Mouse (Mus musculus) lung, embryonic 15.5 days (tissue): ENCODE measurements at regions not wholly inside any gene's neighbourhood (a gene's known extent, or its start where the extent isn't known, plus 50 kb on each side); places are given as distances from the start of the nearest gene placed in this dataset.
A peak's percentile ranks its signal among the peaks of the same experiment; 100 is the strongest.

Experiments
- ATAC-seq: fragments of 200-750 bp; cut with Nextera tagmentation; 2 replicates; pipeline ENCODE4 v1.8.0; 2017; ENCODE audit warnings: moderate number of reproducible peaks, borderline replicate concordance; ENCODE audit not compliant: low FRiP score, low TSS enrichment; ENCODE audit errors: extremely low read depth
- H3K27ac ChIP-seq: fragments of 300-500 bp; sonication (generic); 2 replicates; pipeline ENCODE4 v1.5.1; 2015; ENCODE audit warnings: moderate library complexity, mild to moderate bottlenecking, inconsistent platforms
- H3K27me3 ChIP-seq: fragments of 300-500 bp; sonication (generic); 2 replicates; pipeline ENCODE4 v1.6.1; 2015; ENCODE audit warnings: inconsistent platforms
- H3K36me3 ChIP-seq: fragments of 300-500 bp; sonication (generic); 2 replicates; pipeline ENCODE4 v1.6.1; 2015; ENCODE audit warnings: inconsistent platforms
- H3K4me1 ChIP-seq: fragments of 300-500 bp; sonication (generic); 2 replicates; pipeline ENCODE4 v1.6.1; 2015; ENCODE audit warnings: inconsistent platforms
- H3K4me2 ChIP-seq: fragments of 300-500 bp; sonication (generic); 2 replicates; pipeline ENCODE4 v1.6.1; 2015; ENCODE audit warnings: inconsistent platforms, mild to moderate bottlenecking, moderate library complexity
- H3K4me3 ChIP-seq: fragments of 300-500 bp; sonication (generic); 2 replicates; pipeline ENCODE4 v1.5.1; 2015; ENCODE audit warnings: mild to moderate bottlenecking, inconsistent platforms
- H3K9ac ChIP-seq: fragments of 300-500 bp; sonication (generic); 2 replicates; pipeline ENCODE4 v1.6.1; 2015; ENCODE audit warnings: inconsistent platforms
- H3K9me3 ChIP-seq: fragments of 300-500 bp; sonication (generic); 2 replicates; pipeline ENCODE4 v1.6.1; 2016; ENCODE audit warnings: inconsistent platforms
- WGBS: fragments of 180-500 bp; shearing (Covaris S2); methylation state at CpG from one replicate; pipeline ENCODE4 v1.1.7; 2015; 5-methylcytosine and 5-hydroxymethylcytosine counted together

DNA sequence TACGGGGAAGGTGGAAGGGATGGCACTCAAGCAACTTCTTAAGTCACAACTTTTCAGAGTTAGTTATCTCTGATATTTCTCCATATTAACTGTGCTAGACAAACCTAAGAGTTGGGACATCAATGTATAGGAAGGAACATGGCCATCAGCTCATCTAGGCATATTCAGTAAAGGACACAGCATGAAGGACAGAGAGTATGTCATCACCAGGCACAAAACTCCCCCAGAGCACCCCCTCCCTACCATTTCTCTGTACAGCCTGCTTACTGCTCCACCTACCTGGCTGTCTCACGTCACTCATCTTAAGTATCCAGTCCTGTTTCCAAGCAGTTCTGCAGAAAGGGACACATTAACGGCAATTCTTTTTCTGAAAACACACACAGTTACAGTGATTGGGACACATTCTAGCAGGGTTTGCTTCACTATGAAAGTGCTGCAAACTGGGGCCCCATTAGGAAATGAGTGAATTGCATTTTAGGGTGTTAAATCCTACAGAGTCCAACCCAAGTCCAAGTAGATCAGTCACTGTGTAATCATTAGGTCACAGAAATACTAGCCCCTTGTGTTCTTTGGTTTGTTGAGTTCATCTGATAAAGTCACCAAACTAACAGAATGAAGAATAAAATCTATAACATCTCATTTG lies 180.7 kb upstream of the Thbs1 start:
- ATAC-seq = no peak
- Histone ChIP-seq H3K36me3 (no peaks in the 10 kb centered on the region), H3K4me2 (no peak overlapping the region), H3K9me3 (no peaks in the 10 kb centered on the region), H3K4me1 (peaks cover 9% of the 10 kb centered on the region; the same call in 1 of the 2 replicates), H3K27ac (no peak overlapping the region), H3K4me3 (no peak overlapping the region), H3K27me3 (no peaks in the 10 kb centered on the region), H3K9ac (no peak overlapping the region)
- WGBS = 80% methylated on average over 3 of the region's 3 CpGs

DNA sequence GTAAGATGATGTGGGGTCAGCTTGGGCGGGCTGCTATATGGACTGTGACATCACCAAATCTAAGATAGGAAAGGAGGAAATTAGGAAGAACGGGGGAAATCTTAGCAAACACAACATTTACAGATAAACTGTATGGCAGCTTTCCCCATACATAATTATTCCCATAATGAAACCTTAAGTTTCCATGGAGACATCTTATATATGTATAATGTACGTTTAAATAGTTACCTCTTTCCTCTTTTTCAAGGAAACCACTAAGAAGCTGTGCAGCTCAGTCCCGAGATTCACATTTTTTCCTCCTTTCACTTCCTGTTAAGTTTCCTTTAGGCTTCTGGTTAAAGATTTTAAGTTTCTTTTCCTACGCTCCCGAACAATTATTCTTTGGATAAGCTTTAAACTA lies 175.1 kb upstream of the Thbs1 start:
- no peak for ATAC-seq
- H3K27ac ChIP-seq = no peak overlapping the region
- no peak overlapping the region for H3K4me3 ChIP-seq
- H3K4me1 ChIP-seq = peaks cover 7% of the 10 kb centered on the region; the same call in 1 of the 2 replicates
- H3K9me3 ChIP-seq = no peaks in the 10 kb centered on the region
- H3K4me2 ChIP-seq = no peak overlapping the region
- no peaks in the 10 kb centered on the region for H3K36me3 ChIP-seq
- H3K9ac ChIP-seq = no peak overlapping the region
- H3K27me3 ChIP-seq = no peaks in the 10 kb centered on the region
- 50% methylated on average over 6 of the region's 6 CpGs for WGBS

DNA sequence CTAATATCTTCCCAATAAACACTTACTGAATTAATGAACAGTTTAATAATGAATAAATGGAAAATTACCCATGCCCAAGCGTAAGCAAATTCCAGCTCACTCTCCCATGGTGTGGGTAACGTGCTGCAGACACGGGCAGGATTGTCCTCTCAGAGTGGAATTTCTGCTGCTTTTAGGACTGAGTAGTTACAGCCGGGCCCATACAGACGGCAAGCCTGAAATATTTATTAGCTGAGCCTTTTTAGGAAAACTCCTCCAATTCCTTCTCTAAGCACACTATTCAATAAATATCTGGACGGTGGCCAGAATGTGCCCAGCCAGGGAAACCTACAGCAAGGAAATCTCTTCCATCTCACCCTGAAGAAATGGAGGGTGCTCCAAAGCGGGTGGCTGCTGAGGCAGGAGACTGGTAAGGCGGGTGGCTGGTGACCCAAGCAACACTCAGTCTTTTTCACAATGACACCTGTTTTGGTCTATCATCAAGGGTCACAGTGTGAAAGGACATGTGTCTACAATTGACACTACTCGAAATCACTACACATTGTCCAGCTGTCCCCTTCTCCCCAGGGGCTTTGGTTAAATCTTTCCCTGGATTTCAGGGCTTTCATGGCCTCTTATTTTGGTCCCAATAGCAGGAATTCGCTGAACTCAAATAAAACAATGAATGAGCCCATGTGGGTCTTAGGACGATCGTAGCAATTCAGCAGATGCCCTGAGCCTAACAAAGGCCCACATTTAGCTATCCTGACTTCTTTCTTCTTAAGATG lies 173.2 kb upstream of the Thbs1 start:
- Histone ChIP-seq H3K9ac (no peak overlapping the region), H3K4me1 (peaks cover 9% of the 10 kb centered on the region; the same call in 1 of the 2 replicates), H3K4me3 (no peak overlapping the region), H3K36me3 (no peaks in the 10 kb centered on the region), H3K27me3 (no peaks in the 10 kb centered on the region), H3K27ac (peak overlapping the region; percentile 36; the same call in 1 of the 2 replicates), H3K9me3 (no peaks in the 10 kb centered on the region), H3K4me2 (no peak overlapping the region)
- ATAC-seq = peak; percentile 46; the same call in 1 of the 2 replicates
- 55% methylated on average over 12 of the region's 12 CpGs for WGBS

DNA sequence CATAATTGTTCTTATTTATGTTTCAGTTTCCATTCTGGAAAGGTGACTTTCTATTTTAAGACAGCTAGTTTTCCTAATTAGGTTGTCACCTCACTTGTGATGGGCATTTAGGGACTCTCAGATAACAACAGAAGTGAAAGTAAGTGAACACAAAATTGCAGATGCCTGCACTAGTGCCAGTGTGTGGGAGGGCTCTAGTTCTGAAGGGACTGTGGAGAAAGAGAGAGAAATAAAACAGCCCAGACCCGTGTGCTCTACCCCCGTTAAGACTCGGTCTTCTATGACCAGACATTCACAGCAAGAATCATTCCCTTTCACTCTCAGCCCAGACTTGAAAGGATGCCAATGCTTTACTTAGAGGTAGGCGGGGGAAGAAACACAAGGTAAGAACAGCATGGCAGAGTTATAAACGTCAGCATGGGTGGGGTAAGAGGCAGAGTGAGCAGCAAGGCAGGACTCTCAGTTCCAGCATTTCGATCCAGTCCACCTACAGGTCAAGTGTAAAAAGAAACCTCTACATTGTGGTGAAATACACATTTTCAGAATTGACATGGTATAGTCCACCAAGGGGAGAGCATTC lies 170.1 kb upstream of the Thbs1 start:
- Histone ChIP-seq H3K4me3 (no peak overlapping the region), H3K27ac (no peak overlapping the region), H3K4me2 (no peak overlapping the region), H3K27me3 (no peaks in the 10 kb centered on the region), H3K9me3 (no peaks in the 10 kb centered on the region), H3K36me3 (no peaks in the 10 kb centered on the region), H3K9ac (no peak overlapping the region), H3K4me1 (peaks cover 9% of the 10 kb centered on the region; the same call in 1 of the 2 replicates)
- 43% methylated on average over 6 of the region's 6 CpGs for WGBS
- peak; percentile 27; the same call in 1 of the 2 replicates for ATAC-seq

DNA sequence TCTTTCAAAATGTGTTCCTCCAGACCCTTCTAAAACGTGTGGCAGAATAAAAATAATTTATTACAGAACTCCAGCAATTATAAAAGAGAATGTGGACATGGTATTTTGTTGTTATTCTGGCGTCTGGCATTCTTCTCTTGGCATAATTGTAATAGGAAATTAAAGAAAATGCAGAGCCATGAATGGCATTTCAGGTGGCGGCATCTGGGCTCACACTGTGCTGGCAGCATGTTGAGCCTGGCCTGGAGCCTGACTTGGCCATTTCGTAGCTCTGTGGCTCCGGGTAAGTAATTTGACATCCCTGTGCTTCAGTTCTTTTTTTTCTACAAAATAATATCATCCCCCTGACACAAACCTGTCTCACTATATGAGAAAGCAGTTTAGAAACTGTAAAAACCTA lies 168.0 kb upstream of the Thbs1 start:
- Histone ChIP-seq H3K4me1 (peaks cover 4% of the 10 kb centered on the region; the same call in 1 of the 2 replicates), H3K27me3 (no peaks in the 10 kb centered on the region), H3K4me2 (no peak overlapping the region), H3K27ac (no peak overlapping the region), H3K9ac (no peak overlapping the region), H3K36me3 (no peaks in the 10 kb centered on the region), H3K4me3 (no peak overlapping the region), H3K9me3 (no peaks in the 10 kb centered on the region)
- WGBS = 74% methylated on average over 5 of the region's 5 CpGs
- ATAC-seq = no peak

DNA sequence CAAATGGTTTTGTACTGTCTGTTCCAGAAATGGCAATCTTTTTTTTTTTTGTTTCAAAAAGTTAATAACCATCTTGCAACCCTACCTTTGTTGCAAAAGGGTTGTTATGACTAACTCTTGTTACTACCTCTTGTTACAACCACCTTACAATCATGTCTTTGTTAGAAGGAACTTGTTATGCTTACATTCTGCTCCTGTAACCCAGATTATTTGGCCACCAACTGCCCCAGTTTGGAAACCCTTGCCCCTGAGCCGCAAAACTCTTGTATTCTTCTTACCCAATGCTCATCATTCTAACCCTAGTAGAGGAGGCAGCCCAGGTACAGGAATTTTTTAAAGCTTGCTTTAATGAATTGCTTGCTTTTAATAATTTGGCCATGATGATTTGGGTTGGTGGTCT lies 167.4 kb upstream of the Thbs1 start:
- no peak for ATAC-seq
- H3K4me1 ChIP-seq = peaks cover 3% of the 10 kb centered on the region; the same call in 1 of the 2 replicates
- no peak overlapping the region for H3K4me2 ChIP-seq
- H3K27ac ChIP-seq = no peak overlapping the region
- H3K4me3 ChIP-seq = no peak overlapping the region
- no peaks in the 10 kb centered on the region for H3K9me3 ChIP-seq
- 91% methylated on average over 1 of the region's 1 CpGs for WGBS
- H3K36me3 ChIP-seq = no peaks in the 10 kb centered on the region
- no peak overlapping the region for H3K9ac ChIP-seq
- no peaks in the 10 kb centered on the region for H3K27me3 ChIP-seq

DNA sequence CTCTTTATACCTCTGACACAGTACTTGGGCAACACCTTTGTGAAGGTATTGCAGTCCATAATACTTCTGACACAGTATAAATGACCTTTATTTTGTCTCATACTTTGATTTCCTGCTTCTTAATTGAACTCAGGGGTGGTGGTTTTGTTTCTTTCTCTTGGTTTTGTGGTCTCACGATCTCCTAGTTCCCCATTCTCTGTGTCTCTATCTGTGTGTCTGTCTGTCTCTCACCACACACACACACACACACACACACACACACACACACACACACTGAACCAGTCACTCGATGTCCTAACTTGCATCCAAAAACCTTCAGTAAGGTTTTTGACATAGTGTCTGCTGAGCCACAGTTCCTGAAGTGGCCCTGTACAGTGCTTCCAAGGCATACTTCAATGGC lies 166.7 kb upstream of the Thbs1 start:
- Histone ChIP-seq H3K9ac (no peak overlapping the region), H3K9me3 (no peaks in the 10 kb centered on the region), H3K36me3 (no peaks in the 10 kb centered on the region), H3K27me3 (no peaks in the 10 kb centered on the region), H3K27ac (no peak overlapping the region), H3K4me2 (no peak overlapping the region), H3K4me3 (no peak overlapping the region), H3K4me1 (peaks cover 3% of the 10 kb centered on the region; the same call in 1 of the 2 replicates)
- no peak for ATAC-seq
- 84% methylated on average over 2 of the region's 2 CpGs for WGBS

DNA sequence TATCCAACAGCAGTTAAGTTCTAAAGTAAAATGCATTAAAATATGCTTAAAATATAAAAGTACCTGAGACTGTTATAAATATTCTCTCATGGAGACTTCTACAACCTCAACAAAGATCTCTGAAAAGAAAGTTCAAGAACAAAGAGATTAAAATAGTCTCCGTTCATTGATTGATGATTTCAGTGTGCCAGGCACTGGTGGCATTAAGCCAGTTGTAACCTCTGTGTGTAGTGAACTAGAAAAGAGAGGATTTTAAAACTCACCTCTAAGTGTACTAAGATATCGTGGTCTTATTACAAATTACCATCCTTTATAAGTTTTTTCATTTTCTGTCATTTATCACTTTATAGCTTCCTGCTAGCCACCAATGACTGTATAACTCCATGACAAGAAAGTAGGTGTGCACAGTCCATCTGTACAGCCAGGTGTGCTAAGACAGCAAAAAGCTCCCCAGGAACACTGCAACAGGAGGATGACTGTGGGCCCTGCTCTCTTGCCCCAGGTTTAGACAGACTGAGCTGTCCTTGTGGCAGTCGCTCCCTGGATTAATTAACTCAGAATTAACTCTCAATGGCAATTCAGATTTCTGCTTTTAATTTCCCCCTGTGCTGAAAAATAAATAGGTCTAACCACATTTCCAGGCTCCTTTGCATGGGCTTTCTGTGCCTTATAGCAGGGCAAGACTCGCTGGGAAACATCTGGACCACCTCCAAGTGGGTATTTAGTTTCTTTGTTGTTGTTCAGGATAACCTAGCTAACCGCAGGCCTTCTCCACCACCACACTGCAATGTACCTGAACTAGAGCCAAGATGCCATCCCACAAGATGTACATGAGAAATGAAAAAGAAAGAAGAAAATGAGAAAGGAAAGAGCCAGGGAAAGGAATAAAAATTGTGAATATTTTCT lies 161.0 kb upstream of the Thbs1 start:
- Histone ChIP-seq H3K27ac (no peak overlapping the region), H3K4me2 (no peak overlapping the region), H3K9me3 (no peaks in the 10 kb centered on the region), H3K27me3 (no peaks in the 10 kb centered on the region), H3K4me3 (no peak overlapping the region), H3K9ac (no peak overlapping the region), H3K36me3 (no peaks in the 10 kb centered on the region), H3K4me1 (0 out of 2 replicates have a peak, but pooled peaks cover 5% of the 10 kb centered on the region)
- WGBS = 63% methylated on average over 5 of the region's 5 CpGs
- no peak for ATAC-seq

DNA sequence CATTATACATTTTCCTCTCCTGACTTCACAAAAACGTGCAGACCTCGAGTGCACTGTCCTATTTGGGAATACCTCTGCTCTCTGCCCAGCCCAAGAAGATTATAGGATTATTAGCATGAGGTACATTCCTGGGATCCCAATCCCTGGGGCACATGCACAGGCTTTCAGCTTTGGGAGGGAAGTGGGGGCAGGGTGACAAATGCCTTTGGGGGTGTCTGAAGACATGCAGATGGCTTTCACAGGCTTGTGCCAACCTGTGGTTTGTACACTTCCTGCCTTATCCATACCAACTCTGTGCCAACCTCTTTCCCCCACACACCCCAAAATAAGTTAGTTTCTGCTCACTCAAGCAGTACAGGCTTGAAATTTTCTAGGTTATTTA lies 160.3 kb upstream of the Thbs1 start:
- Histone ChIP-seq H3K9me3 (no peaks in the 10 kb centered on the region), H3K4me1 (0 out of 2 replicates have a peak, but pooled peaks cover 5% of the 10 kb centered on the region), H3K36me3 (no peaks in the 10 kb centered on the region), H3K4me3 (no peak overlapping the region), H3K4me2 (no peak overlapping the region), H3K27me3 (no peaks in the 10 kb centered on the region), H3K27ac (no peak overlapping the region), H3K9ac (no peak overlapping the region)
- 71% methylated on average over 2 of the region's 2 CpGs for WGBS
- ATAC-seq = no peak

DNA sequence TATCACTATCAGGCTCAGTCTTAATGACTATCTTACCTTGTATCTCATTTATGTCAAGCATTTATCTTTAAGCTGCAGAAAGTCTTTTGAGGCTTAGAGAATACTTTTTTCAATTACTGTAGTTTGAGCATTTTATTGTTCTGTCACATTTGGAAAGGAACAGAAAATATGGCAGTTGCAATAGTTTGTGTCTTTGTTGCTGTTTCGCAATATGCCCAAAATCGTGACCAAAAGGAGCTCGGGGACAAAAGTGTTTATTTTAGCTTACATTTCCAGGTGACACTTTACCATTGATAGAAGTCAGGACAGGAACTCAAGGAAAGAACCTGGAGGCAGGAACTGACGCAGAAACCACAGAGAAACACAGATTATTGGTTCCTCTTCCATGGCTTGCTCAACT lies 152.9 kb upstream of the Thbs1 start:
- 62% methylated on average over 4 of the region's 4 CpGs for WGBS

DNA sequence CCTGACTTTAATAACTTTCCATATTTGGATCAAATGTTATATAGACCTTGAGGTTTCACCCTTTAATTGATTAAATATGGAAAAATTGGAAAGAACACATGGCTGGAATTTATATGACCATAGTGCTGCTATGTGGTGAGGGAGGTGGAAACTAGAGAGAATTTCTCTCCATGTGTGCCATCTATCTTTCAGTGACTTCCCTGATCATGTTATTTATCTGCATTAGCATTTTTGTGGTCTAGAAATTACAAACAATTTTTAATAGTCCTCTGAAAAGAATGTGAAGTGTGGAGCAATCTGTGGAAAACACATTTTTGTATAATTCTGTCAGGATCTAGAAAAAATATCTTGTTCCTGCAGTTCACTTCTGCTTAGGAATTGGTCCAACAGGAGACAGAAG lies 152.2 kb upstream of the Thbs1 start:
- no peak overlapping the region for H3K27ac ChIP-seq
- no peaks in the 10 kb centered on the region for H3K9me3 ChIP-seq
- no peak overlapping the region for H3K9ac ChIP-seq
- H3K4me2 ChIP-seq = no peak overlapping the region
- H3K4me1 ChIP-seq = peaks cover 16% of the 10 kb centered on the region
- H3K36me3 ChIP-seq = no peaks in the 10 kb centered on the region
- no peak overlapping the region for H3K4me3 ChIP-seq
- ATAC-seq = no peak
- no peaks in the 10 kb centered on the region for H3K27me3 ChIP-seq

More for the DNA sequence above, 152.9 kb upstream of the Thbs1 start:
- H3K27ac ChIP-seq = no peak overlapping the region
- H3K4me2 ChIP-seq = no peak overlapping the region
- H3K9ac ChIP-seq = no peak overlapping the region
- H3K9me3 ChIP-seq = no peaks in the 10 kb centered on the region
- H3K4me1 ChIP-seq = peaks cover 16% of the 10 kb centered on the region
- H3K27me3 ChIP-seq = no peaks in the 10 kb centered on the region
- no peak overlapping the region for H3K4me3 ChIP-seq
- ATAC-seq = no peak
- no peaks in the 10 kb centered on the region for H3K36me3 ChIP-seq
